Mouse (Mus musculus) lung, postnatal 36 days (tissue): ENCODE data around the gene Efna2.

Experiments
- DNase-seq: peaks from one replicate; pipeline ENCODE4 v3.0.0; 2022; ENCODE audit warnings: mixed read lengths

Gene Efna2

GRCm38 (mm10) chr10:80169651-80170050, 9.6 kb upstream of the Efna2 start:
- DNase-seq, result no peak

GRCm38 (mm10) chr10:80170052-80170451, 9.2 kb upstream of the Efna2 start:
- DNase-seq, result no peak

GRCm38 (mm10) chr10:80170601-80171021, 8.7 kb upstream of the Efna2 start:
- DNase-seq, result no peak

- no peak for DNase-seq
Measured at GRCm38 (mm10) chr10:80171252-80171651, 8.0 kb upstream of the Efna2 start.

GRCm38 (mm10) chr10:80171760-80172526, 7.3 kb upstream of the Efna2 start:
- no peak for DNase-seq

- DNase-seq, result peak; percentile 96
Measured at GRCm38 (mm10) chr10:80172527-80173292, 6.6 kb upstream of the Efna2 start, which contains the start of gene 1600002K03Rik. Gene 1600002K03Rik, plus strand, starts transcription at chr10:80172944.

- peak; percentile 35 for DNase-seq
Measured at GRCm38 (mm10) chr10:80173358-80173757, 5.9 kb upstream of the Efna2 start.

- no peak for DNase-seq
Measured at GRCm38 (mm10) chr10:80173955-80174640, 5.2 kb upstream of the Efna2 start.

- DNase-seq, result peak; percentile 55
Measured at GRCm38 (mm10) chr10:80174705-80175104, 4.6 kb upstream of the Efna2 start.

GRCm38 (mm10) chr10:80175536-80176269, 3.6 kb upstream of the Efna2 start:
- DNase-seq, result peak; percentile 58

- no peak for DNase-seq
Measured at GRCm38 (mm10) chr10:80176270-80176834, 2.9 kb upstream of the Efna2 start.

GRCm38 (mm10) chr10:80177441-80178279, 1.6 kb upstream of the Efna2 start:
- DNase-seq, result no peak

GRCm38 (mm10) chr10:80180288-80180687, 1.0 kb downstream of the Efna2 start:
- DNase-seq, result no peak

- no peak for DNase-seq
Measured at GRCm38 (mm10) chr10:80180823-80181222, 1.5 kb downstream of the Efna2 start.

GRCm38 (mm10) chr10:80182547-80182946, 3.3 kb downstream of the Efna2 start:
- DNase-seq, result no peak

- no peak for DNase-seq
Measured at GRCm38 (mm10) chr10:80186649-80187048, 7.4 kb downstream of the Efna2 start.

- DNase-seq, result no peak
Measured at GRCm38 (mm10) chr10:80187739-80188138, 8.5 kb downstream of the Efna2 start.

GRCm38 (mm10) chr10:80188453-80189024, 9.3 kb downstream of the Efna2 start:
- no peak for DNase-seq

GRCm38 (mm10) chr10:80189999-80190398, 10.7 kb downstream of the Efna2 start:
- no peak for DNase-seq

GRCm38 (mm10) chr10:80190491-80191051, 11.3 kb downstream of the Efna2 start:
- peak; percentile 38 for DNase-seq

- no peak for DNase-seq
Measured at GRCm38 (mm10) chr10:80193976-80194375, 14.7 kb downstream of the Efna2 start.
